Mouse (Mus musculus) urinary bladder, postnatal 0 days (tissue): Measurements from ENCODE around the gene Brd7. TPM values are rescaled to one million over a fixed set of nuclear protein-coding genes. Genes with fewer than 3 reads are reported as not detected.

Source experiments
- polyA plus RNA-seq: library from polyadenylated mRNA; unstranded; fragments of >200 nt; fragmentation: Nextera tagmentation; extraction: Ambion mirVana; gene quantifications from 2 replicates; pipeline ENCODE4 v1.2.1, GENCODE M21; 2015

Brd7 gene
- polyA plus RNA-seq = 35.3 and 46.9 TPM in 2 replicates

DNA sequence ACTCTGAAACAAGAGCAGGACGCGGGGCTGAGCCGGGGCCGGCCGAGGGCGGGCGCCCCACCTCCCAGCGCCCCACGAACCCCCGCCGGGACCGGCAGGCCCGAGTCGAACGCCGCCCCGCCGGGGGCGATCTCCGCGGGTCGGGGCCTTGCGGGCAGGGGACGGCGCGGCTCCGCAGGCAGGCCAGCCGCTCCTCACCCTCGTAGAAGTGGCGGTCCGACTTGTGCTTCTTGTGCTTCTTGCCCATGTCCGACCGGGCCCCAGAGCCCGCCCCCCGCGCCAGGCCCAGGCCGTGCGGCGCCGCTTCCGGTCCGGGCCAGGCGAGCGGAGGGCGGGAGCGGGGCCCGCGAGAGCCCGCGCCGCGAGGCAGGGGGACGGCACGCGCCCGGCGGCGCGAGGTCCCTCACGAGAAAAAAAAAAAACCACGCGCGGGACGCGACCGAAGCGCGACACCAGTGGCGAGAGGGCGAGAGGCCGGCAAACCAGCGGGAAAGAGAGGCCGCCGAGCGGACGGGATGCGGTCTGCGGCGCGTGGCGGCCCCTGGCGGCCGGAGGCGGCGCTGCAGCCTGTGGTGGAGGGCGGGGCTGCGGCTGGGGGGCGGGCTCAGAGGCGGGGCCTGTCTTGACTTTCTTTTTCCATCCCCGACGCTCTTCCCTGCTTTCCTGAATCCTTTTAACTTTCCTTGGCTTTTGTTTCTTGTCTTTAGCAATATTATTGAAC, at the start of gene Brd7:
Brd7 (minus strand) TSS at position 487 of the 721 bp plus-strand sequence.

Other genes starting within 250 kb of the Brd7 start
- 39.7 and 44.2 TPM in 2 replicates for gene Cnep1r1, start 243.4 kb downstream of the Brd7 start, polyA plus RNA-seq
- 17.7 and 20.5 TPM in 2 replicates for gene Heatr3, start 224.3 kb downstream of the Brd7 start, polyA plus RNA-seq
- gene Tent4b, start 163.0 kb downstream of the Brd7 start, polyA plus RNA-seq = 3.6 and 4.1 TPM in 2 replicates
- gene Adcy7, start 89.8 kb downstream of the Brd7 start, polyA plus RNA-seq = 3.7 and 6.3 TPM in 2 replicates
- gene Nkd1, start 159.2 kb upstream of the Brd7 start, polyA plus RNA-seq = 121 and 141 TPM in 2 replicates